Mouse (Mus musculus): ENCODE measurements around the gene Zbtb4. TPM values are rescaled to one million over a fixed set of nuclear protein-coding genes. Genes with fewer than 3 reads are reported as not detected.

The Zbtb4 gene
- polyA plus RNA-seq, 1 experiment from 2014 or later = 2.0 TPM

- peak overlapping the region; percentile 94 for H3K4me2 ChIP-seq (replicated peaks; ENCODE audit: low read depth, low read length)
- H3K4me3 ChIP-seq (ENCODE audit: low read length) = peak overlapping the region; percentile 48
- H3K27me3 ChIP-seq (ENCODE audit: control insufficient read depth, insufficient read depth, low read length) = peaks cover 41% of the 10 kb centered on the region
- peak; percentile 58 for ATAC-seq (ENCODE audit: low FRiP score, low TSS enrichment)
- under 1% methylated on average over 36 of the region's 36 CpGs for WGBS
- H3K27ac ChIP-seq (ENCODE audit: low read depth, low read length) = peak overlapping the region; percentile 70
- peak overlapping the region; percentile 76 for H3K9ac ChIP-seq (ENCODE audit: low read depth, low read length)
- H3K9me3 ChIP-seq (ENCODE audit: control insufficient read depth, low read length) = no peaks in the 10 kb centered on the region
- H3K4me1 ChIP-seq (ENCODE audit: control insufficient read depth, insufficient read depth, low read length) = peaks cover 46% of the 10 kb centered on the region
- no peaks in the 10 kb centered on the region for H3K36me3 ChIP-seq (ENCODE audit: control insufficient read depth, insufficient read depth, low read length)
Observed at GRCm38 (mm10) chr11:69800392-69801197, 34.9 kb downstream of the Zbtb4 start.

DNA sequence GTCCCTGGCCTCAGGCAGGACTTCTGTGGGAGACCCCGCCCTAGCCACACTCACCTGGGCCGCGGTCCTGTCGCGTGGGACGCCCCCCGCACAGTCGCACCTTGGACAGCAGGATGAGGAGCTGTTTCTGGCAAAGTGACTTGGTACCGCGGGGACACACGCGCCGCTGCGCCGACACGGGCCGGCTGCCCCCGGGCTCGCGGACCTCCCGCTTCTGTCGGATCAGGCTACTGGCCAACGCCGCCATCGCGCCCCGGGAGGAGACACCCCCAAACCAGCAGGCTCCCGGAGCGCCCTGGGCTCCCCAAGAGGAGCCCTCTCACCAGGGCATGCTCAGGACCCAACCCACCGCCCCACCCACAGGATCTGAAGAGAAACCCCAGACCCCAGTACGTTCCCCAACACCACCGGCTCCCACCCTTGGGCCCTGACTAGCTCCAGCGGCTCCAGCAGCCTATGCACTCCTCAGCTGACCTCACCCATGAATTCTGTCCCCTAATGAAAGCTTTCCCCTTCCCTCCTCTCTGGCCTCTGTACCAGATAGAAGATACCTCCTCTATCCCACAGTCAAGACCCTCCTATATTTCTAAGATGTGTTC is 35.8 kb downstream of the Zbtb4 start, which contains the start of gene Fgf11:
TSS of gene Fgf11 (minus strand) at position 479 of the 599 bp plus-strand sequence.
- peak within 1 kb of the TSS; percentile 94 for H3K4me2 ChIP-seq (replicated peaks; ENCODE audit: low read depth, low read length)
- ATAC-seq (ENCODE audit: low FRiP score, low TSS enrichment) = no peak
- under 1% methylated on average over 30 of the region's 33 CpGs for WGBS
- H3K4me1 ChIP-seq (ENCODE audit: control insufficient read depth, insufficient read depth, low read length) = peaks cover 46% of the 10 kb centered on the region
- peak within 1 kb of the TSS; percentile 70 for H3K27ac ChIP-seq (ENCODE audit: low read depth, low read length)
- peak within 1 kb of the TSS; percentile 76 for H3K9ac ChIP-seq (ENCODE audit: low read depth, low read length)
- peak within 1 kb of the TSS; percentile 48 for H3K4me3 ChIP-seq (ENCODE audit: low read length)
- peaks cover 40% of the 10 kb centered on the region for H3K27me3 ChIP-seq (ENCODE audit: control insufficient read depth, insufficient read depth, low read length)
- 0 out of 2 replicates have a peak, but pooled peaks cover 1% of the 10 kb centered on the region for H3K9me3 ChIP-seq (ENCODE audit: control insufficient read depth, low read length)
- no peaks in the 10 kb centered on the region for H3K36me3 ChIP-seq (ENCODE audit: control insufficient read depth, insufficient read depth, low read length)

DNA sequence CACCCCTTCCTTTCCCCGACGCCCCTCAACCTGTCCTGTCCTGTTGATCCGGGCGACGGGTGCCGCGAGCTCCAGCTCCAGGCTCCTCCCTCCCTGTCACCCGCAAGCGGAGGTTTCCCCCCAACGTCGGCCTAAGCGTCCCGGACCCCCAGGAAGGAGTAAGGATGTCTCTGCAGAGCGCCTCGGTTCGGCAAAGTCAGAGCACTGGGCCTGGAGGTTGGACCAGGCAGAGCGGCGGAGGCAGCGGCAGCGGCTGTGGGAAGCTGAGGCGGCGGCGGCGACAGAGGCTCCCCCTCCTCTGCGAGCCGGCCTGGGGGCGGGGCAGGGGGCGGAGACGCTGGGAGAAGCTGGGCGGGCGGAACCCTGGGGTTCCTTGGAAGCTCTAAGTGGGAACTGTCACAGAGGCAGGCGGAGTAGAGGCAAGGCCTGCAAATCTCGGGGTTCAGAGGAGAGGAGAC is 37.0 kb downstream of the Zbtb4 start:
- peak; percentile 8; the same call in 1 of the 2 replicates for ATAC-seq (ENCODE audit: low FRiP score, low TSS enrichment)
- WGBS = under 1% methylated on average over 28 of the region's 33 CpGs
- H3K27ac ChIP-seq (ENCODE audit: low read depth, low read length) = no peak overlapping the region
- peaks cover 46% of the 10 kb centered on the region for H3K4me1 ChIP-seq (ENCODE audit: control insufficient read depth, insufficient read depth, low read length)
- peak overlapping the region; percentile 59 for H3K9ac ChIP-seq (ENCODE audit: low read depth, low read length)
- 0 out of 2 replicates have a peak, but pooled peaks cover 3% of the 10 kb centered on the region for H3K9me3 ChIP-seq (ENCODE audit: control insufficient read depth, low read length)
- H3K27me3 ChIP-seq (ENCODE audit: control insufficient read depth, insufficient read depth, low read length) = peaks cover 34% of the 10 kb centered on the region
- H3K36me3 ChIP-seq (ENCODE audit: control insufficient read depth, insufficient read depth, low read length) = no peaks in the 10 kb centered on the region
- peak overlapping the region; percentile 48 for H3K4me3 ChIP-seq (ENCODE audit: low read length)
- peak overlapping the region; percentile 94 for H3K4me2 ChIP-seq (replicated peaks; ENCODE audit: low read depth, low read length)

DNA sequence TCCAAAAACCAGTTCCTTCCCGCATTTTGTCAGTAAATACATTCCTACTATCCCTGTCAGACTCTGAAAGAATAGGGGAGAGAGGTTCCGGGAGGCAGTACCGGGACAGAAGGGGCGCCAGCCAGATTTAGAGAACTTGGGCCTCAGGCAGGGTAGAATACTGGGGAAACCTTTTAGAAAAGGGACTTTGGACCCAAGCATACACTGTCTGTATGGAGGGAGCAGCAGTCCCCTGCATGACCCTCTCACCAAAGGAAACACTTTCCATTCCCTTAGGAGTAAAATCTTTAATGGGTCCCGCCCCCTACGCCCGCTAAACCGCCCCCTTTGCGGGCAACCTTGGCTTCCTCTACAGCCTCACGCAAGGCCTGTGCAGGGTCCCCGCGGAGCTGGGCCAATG is 37.6 kb downstream of the Zbtb4 start:
- H3K9me3 ChIP-seq (ENCODE audit: control insufficient read depth, low read length) = 0 out of 2 replicates have a peak, but pooled peaks cover 3% of the 10 kb centered on the region
- H3K9ac ChIP-seq (ENCODE audit: low read depth, low read length) = peak overlapping the region; percentile 42
- H3K27me3 ChIP-seq (ENCODE audit: control insufficient read depth, insufficient read depth, low read length) = peaks cover 34% of the 10 kb centered on the region
- H3K4me1 ChIP-seq (ENCODE audit: control insufficient read depth, insufficient read depth, low read length) = peaks cover 46% of the 10 kb centered on the region
- WGBS = 3% methylated on average over 12 of the region's 12 CpGs
- H3K4me3 ChIP-seq (ENCODE audit: low read length) = peak overlapping the region; percentile 48
- no peaks in the 10 kb centered on the region for H3K36me3 ChIP-seq (ENCODE audit: control insufficient read depth, insufficient read depth, low read length)
- H3K27ac ChIP-seq (ENCODE audit: low read depth, low read length) = no peak overlapping the region; the same call in 1 of the 2 replicates
- ATAC-seq (ENCODE audit: low FRiP score, low TSS enrichment) = no peak
- peak overlapping the region; percentile 94 for H3K4me2 ChIP-seq (replicated peaks; ENCODE audit: low read depth, low read length)

DNA sequence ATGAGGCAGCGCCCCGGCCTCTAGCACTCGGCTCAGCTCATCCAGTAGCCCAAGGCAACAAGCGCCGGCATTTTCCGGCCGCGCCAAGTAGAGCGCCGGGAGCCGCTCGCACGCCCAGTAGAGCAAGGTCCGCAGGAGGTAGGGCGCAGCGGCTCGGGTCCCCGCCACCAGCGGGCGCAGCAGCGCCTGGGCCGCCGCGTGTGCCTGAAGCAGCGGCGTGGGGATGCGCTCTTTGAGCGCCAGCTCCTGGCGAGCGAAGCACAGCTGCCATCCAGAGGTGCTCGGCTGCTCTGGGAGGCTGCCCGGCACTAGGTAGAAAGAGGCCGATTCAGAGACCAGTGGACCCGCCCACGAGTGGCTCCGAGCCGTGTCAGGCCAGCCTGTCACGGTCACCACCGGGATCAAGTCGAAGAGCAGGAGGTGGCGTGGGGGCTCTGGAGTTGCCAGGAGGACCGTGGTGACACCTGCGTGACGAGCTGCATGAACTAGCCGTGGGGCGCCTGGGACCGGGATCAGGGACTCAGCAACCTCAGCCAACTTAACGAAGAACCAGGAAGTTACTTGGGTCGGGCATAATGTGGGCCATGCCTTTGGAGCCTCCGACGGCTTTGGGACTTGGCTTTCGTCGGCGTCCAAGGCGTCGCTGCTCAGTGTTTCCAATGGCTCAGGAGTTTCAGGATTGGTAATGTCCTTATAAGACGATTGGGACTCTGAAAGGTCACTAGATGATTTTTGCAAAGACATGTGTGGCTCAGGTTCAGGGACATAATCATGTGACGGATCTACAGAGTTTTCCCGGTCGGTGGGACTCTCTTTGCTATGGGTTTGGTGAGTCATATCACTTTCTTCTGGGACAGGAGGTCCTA is 38.3 kb downstream of the Zbtb4 start:
- no peaks in the 10 kb centered on the region for H3K36me3 ChIP-seq (ENCODE audit: control insufficient read depth, insufficient read depth, low read length)
- 1% methylated on average over 60 of the region's 60 CpGs for WGBS
- H3K4me2 ChIP-seq (replicated peaks; ENCODE audit: low read depth, low read length) = peak overlapping the region; percentile 94
- H3K9ac ChIP-seq (ENCODE audit: low read depth, low read length) = peak overlapping the region; percentile 43
- H3K27me3 ChIP-seq (ENCODE audit: control insufficient read depth, insufficient read depth, low read length) = peaks cover 34% of the 10 kb centered on the region
- no peak overlapping the region; the same call in 1 of the 2 replicates for H3K27ac ChIP-seq (ENCODE audit: low read depth, low read length)
- 0 out of 2 replicates have a peak, but pooled peaks cover 3% of the 10 kb centered on the region for H3K9me3 ChIP-seq (ENCODE audit: control insufficient read depth, low read length)
- peak overlapping the region; percentile 48 for H3K4me3 ChIP-seq (ENCODE audit: low read length)
- peaks cover 45% of the 10 kb centered on the region for H3K4me1 ChIP-seq (ENCODE audit: control insufficient read depth, insufficient read depth, low read length)
- ATAC-seq (ENCODE audit: low FRiP score, low TSS enrichment) = peak; percentile 48

DNA sequence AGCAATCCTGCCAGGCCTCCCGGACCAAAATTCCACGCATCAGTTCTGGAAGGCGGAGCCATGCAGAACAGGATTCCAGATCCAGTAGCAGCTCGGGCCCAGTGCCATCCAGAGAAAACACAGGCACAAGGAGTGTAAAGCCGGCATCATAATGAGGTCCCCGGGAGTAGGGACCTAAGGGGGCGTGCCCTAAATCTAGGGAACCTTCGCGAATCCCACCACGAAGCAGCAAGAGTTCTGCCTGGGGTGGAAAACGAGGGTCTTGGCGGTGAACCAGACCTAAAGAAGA is 38.9 kb downstream of the Zbtb4 start:
- Histone ChIP-seq H3K27ac (ENCODE audit: low read depth, low read length) (no peak overlapping the region), H3K9ac (ENCODE audit: low read depth, low read length) (peak overlapping the region; percentile 43; the same call in 1 of the 2 replicates)

GRCm38 (mm10) chr11:69804972-69805909 is 39.5 kb downstream of the Zbtb4 start, which contains the start of gene Tmem102:
TSS of gene Tmem102 (minus strand) at chr11:69805624.
- H3K27me3 ChIP-seq (ENCODE audit: control insufficient read depth, insufficient read depth, low read length) = peaks cover 34% of the 10 kb centered on the region
- H3K9ac ChIP-seq (ENCODE audit: low read depth, low read length) = peak within 1 kb of the TSS; percentile 43; the same call in 1 of the 2 replicates
- 7% methylated on average over 29 of the region's 29 CpGs for WGBS
- ATAC-seq (ENCODE audit: low FRiP score, low TSS enrichment) = no peak
- H3K36me3 ChIP-seq (ENCODE audit: control insufficient read depth, insufficient read depth, low read length) = no peaks in the 10 kb centered on the region
- H3K27ac ChIP-seq (ENCODE audit: low read depth, low read length) = no peak within 1 kb of the TSS
- H3K9me3 ChIP-seq (ENCODE audit: control insufficient read depth, low read length) = 0 out of 2 replicates have a peak, but pooled peaks cover 3% of the 10 kb centered on the region
- H3K4me2 ChIP-seq (replicated peaks; ENCODE audit: low read depth, low read length) = peak within 1 kb of the TSS; percentile 94
- peaks cover 34% of the 10 kb centered on the region for H3K4me1 ChIP-seq (ENCODE audit: control insufficient read depth, insufficient read depth, low read length)
- peak within 1 kb of the TSS; percentile 48 for H3K4me3 ChIP-seq (ENCODE audit: low read length)

More for the DNA sequence above, 38.9 kb downstream of the Zbtb4 start:
- H3K36me3 ChIP-seq (ENCODE audit: control insufficient read depth, insufficient read depth, low read length) = no peaks in the 10 kb centered on the region
- H3K27me3 ChIP-seq (ENCODE audit: control insufficient read depth, insufficient read depth, low read length) = peaks cover 34% of the 10 kb centered on the region
- ATAC-seq (ENCODE audit: low FRiP score, low TSS enrichment) = no peak
- H3K4me2 ChIP-seq (replicated peaks; ENCODE audit: low read depth, low read length) = peak overlapping the region; percentile 94
- 0 out of 2 replicates have a peak, but pooled peaks cover 3% of the 10 kb centered on the region for H3K9me3 ChIP-seq (ENCODE audit: control insufficient read depth, low read length)
- H3K4me1 ChIP-seq (ENCODE audit: control insufficient read depth, insufficient read depth, low read length) = peaks cover 39% of the 10 kb centered on the region
- 7% methylated on average over 12 of the region's 12 CpGs for WGBS
- H3K4me3 ChIP-seq (ENCODE audit: low read length) = peak overlapping the region; percentile 48
